Mouse (Mus musculus): ENCODE measurements around the gene Unc13c. TPM values are rescaled to one million over a fixed set of nuclear protein-coding genes. Genes with fewer than 3 reads are reported as not detected.

The Unc13c gene
- not detected in 3 replicates for total RNA-seq (2017)

GRCm38 (mm10) chr9:73968641-73969121, at the start of gene Unc13c:
Gene Unc13c, minus strand, starts transcription at chr9:73968966.
- no peak for ATAC-seq (replicated peaks; ENCODE audit: insufficient number of reproducible peaks, low FRiP score, low TSS enrichment, poor library complexity, severe bottlenecking)

DNA sequence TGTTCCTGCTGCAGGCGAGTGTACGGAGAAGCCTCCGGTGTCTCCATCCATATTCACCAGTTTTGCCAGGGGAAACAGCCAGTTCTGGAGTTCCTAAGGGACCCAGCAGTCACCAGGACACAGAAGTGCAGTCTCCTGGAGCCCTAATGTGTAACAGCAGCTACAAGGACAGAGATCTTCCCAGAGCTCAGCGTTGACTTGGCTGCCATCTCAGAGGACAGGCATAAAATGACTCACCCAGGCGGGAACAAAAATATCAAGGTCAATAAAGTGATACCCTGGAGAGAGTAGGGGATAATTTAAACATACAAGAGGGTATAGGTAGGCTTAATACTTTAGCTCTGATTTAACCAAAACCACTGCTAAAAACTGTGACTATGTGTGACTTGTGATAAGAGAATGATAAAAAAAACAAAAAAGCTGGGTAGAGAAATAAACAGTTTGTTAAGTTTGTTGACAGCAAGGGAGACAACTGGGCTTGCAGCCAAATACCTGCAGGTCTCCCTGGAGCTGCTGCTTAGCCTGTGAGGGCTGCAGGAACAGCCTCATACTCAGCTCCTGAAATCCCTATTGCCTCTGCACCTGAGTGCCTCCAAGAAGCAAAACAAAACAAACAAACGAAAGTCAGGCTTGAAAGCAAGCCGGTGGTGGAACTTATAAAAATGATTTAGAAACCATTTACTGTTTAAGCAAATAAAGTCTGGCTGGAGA, 39.4 kb upstream of the Unc13c start:
- no peak for ATAC-seq (replicated peaks; ENCODE audit: insufficient number of reproducible peaks, low FRiP score, low TSS enrichment, poor library complexity, severe bottlenecking)

- no peak for ATAC-seq (replicated peaks; ENCODE audit: insufficient number of reproducible peaks, low FRiP score, low TSS enrichment, poor library complexity, severe bottlenecking)
Observed at GRCm38 (mm10) chr9:74002388-74002990, 33.7 kb upstream of the Unc13c start.

- no peak for ATAC-seq (replicated peaks; ENCODE audit: insufficient number of reproducible peaks, low FRiP score, low TSS enrichment, poor library complexity, severe bottlenecking)
Observed at GRCm38 (mm10) chr9:73988096-73988495, 19.3 kb upstream of the Unc13c start.

DNA sequence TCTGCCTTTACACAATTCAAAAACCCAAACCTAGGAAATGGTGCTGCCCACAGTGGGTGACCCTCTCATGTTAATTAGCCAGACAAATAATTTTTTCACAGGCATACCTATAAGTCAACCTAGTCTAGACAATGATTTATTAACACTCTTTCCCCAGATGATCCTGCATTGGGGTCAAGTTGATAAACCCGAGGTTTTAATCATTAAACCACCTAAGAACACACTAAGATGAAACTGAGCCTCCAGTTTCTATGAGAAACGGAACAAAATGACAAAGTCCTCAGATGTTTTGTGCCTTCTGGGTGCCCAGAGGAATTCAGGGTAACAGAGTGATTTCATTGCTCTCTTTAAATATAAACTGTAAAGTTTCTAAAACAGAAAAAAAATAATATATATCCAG, 18.5 kb upstream of the Unc13c start:
- no peak for ATAC-seq (replicated peaks; ENCODE audit: insufficient number of reproducible peaks, low FRiP score, low TSS enrichment, poor library complexity, severe bottlenecking)

- no peak for ATAC-seq (replicated peaks; ENCODE audit: insufficient number of reproducible peaks, low FRiP score, low TSS enrichment, poor library complexity, severe bottlenecking)
Observed at GRCm38 (mm10) chr9:73982597-73983344, 14.0 kb upstream of the Unc13c start.

- ATAC-seq (replicated peaks; ENCODE audit: insufficient number of reproducible peaks, low FRiP score, low TSS enrichment, poor library complexity, severe bottlenecking) = no peak
Observed at GRCm38 (mm10) chr9:73972327-73972988, 3.7 kb upstream of the Unc13c start.

- ATAC-seq (replicated peaks; ENCODE audit: insufficient number of reproducible peaks, low FRiP score, low TSS enrichment, poor library complexity, severe bottlenecking) = no peak
Observed at GRCm38 (mm10) chr9:73970717-73971116, 2.0 kb upstream of the Unc13c start.

GRCm38 (mm10) chr9:73965322-73965915, 3.3 kb downstream of the Unc13c start:
- ATAC-seq (replicated peaks; ENCODE audit: insufficient number of reproducible peaks, low FRiP score, low TSS enrichment, poor library complexity, severe bottlenecking) = no peak

- no peak for ATAC-seq (replicated peaks; ENCODE audit: insufficient number of reproducible peaks, low FRiP score, low TSS enrichment, poor library complexity, severe bottlenecking)
Observed at GRCm38 (mm10) chr9:73962471-73962870, 6.3 kb downstream of the Unc13c start.

- ATAC-seq (replicated peaks; ENCODE audit: insufficient number of reproducible peaks, low FRiP score, low TSS enrichment, poor library complexity, severe bottlenecking) = no peak
Observed at GRCm38 (mm10) chr9:73952331-73952730, 16.4 kb downstream of the Unc13c start.

GRCm38 (mm10) chr9:73951586-73951985, 17.2 kb downstream of the Unc13c start:
- no peak for ATAC-seq (replicated peaks; ENCODE audit: insufficient number of reproducible peaks, low FRiP score, low TSS enrichment, poor library complexity, severe bottlenecking)

DNA sequence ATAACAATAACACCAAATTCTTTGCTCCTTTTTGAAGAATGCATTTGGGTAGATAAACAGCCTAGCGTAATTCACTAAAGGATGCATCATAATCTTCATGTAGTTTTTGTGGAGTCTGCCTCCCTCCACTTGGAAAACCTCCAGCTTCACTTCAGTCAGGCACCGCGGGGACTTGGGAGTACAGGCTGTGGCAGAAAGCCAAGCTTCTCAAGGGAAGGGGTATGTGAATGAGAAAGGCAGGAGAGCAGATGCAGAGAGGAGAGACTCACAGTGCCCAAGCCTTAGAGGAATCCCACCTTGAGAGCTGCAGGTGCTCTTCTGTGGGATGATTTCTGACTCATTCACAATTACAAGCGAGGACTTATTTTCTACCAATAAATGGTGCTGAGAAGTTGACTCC, 33.9 kb downstream of the Unc13c start:
- no peak for ATAC-seq (replicated peaks; ENCODE audit: insufficient number of reproducible peaks, low FRiP score, low TSS enrichment, poor library complexity, severe bottlenecking)

GRCm38 (mm10) chr9:73931988-73932387, 36.8 kb downstream of the Unc13c start:
- ATAC-seq (replicated peaks; ENCODE audit: insufficient number of reproducible peaks, low FRiP score, low TSS enrichment, poor library complexity, severe bottlenecking) = no peak

- no peak for ATAC-seq (replicated peaks; ENCODE audit: insufficient number of reproducible peaks, low FRiP score, low TSS enrichment, poor library complexity, severe bottlenecking)
Observed at GRCm38 (mm10) chr9:73927276-73927675, 41.5 kb downstream of the Unc13c start.

DNA sequence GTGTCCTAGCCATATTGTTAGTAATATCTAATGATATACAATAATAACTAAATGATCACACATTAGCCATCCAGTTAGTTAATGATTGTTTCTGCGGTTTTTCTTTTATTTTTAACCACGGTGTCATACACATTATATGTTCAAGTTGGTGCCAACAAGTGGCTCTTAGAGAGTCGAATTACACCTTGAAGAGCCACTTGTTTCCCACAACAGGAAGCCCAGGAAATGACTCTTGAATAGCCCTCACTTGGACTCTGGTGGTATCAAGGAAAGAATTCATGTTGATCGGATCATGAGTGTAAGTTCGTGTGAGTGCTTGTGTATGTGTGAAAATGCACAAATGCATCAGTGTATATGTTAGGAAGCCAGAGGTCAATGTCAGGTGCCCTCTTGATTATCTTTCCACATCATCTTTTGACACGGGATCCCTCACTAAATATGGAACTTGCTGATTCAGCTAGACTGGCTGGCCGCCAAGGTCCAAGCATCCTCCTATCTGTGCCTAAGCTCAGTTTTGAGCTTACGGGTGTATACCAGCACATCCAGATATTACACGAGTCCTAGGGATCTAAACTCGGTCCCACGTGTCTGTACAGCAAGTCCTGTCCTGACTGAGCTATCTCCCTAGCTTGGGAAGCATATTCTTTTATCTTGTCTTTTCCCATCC, 46.2 kb downstream of the Unc13c start:
- no peak for ATAC-seq (replicated peaks; ENCODE audit: insufficient number of reproducible peaks, low FRiP score, low TSS enrichment, poor library complexity, severe bottlenecking)

DNA sequence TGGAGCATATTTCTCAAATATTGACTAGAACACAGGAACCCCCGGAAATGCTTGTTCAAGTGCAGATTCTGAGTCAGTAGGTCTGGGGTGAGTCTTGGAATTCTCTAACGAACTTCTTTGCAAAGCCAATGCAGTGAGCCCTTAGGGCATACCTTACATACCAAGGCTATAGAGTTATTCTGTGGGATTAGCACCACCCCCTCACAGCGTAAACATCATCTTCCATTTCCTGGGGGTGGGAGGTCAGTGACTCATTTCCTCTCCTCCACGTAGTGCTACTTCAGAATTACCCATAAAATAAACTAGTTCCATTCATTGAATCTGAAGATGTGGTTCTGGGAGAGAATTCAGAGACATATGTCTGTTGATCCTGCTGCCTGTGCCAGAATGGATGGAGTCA, 62.8 kb downstream of the Unc13c start:
- no peak for ATAC-seq (replicated peaks; ENCODE audit: insufficient number of reproducible peaks, low FRiP score, low TSS enrichment, poor library complexity, severe bottlenecking)

GRCm38 (mm10) chr9:73898516-73898915, 70.2 kb downstream of the Unc13c start:
- ATAC-seq (replicated peaks; ENCODE audit: insufficient number of reproducible peaks, low FRiP score, low TSS enrichment, poor library complexity, severe bottlenecking) = no peak

All from monocyte, adult 5-6 weeks (primary cell).